Mouse (Mus musculus) ES-E14 (cell line): ENCODE results near the gene Sppl2b.

ENCODE experiments used
- CHD2 ChIP-seq: IDR thresholded peaks from 2 replicates; pipeline ENCODE4 v1.6.1; 2014; ENCODE audit warnings: mild to moderate bottlenecking, low read depth, low read length, inconsistent platforms
- HCFC1 ChIP-seq: IDR thresholded peaks from 2 replicates; pipeline ENCODE4 v1.6.1; 2012; ENCODE audit warnings: low read length, inconsistent platforms, borderline replicate concordance; ENCODE audit not compliant: insufficient read depth
- MAFK ChIP-seq: IDR thresholded peaks from 2 replicates; pipeline ENCODE4 v1.6.1; 2014; ENCODE audit warnings: mild to moderate bottlenecking, low read depth, low read length, inconsistent platforms; ENCODE audit not compliant: insufficient read depth
- ZC3H11A ChIP-seq: IDR thresholded peaks from 2 replicates; pipeline ENCODE4 v1.6.1; 2012; ENCODE audit warnings: low read depth, mild to moderate bottlenecking, inconsistent platforms, low read length, borderline replicate concordance
- ZNF384 ChIP-seq: IDR thresholded peaks from 2 replicates; pipeline ENCODE4 v1.6.1; 2012; ENCODE audit warnings: low read depth, low read length, inconsistent platforms

DNA sequence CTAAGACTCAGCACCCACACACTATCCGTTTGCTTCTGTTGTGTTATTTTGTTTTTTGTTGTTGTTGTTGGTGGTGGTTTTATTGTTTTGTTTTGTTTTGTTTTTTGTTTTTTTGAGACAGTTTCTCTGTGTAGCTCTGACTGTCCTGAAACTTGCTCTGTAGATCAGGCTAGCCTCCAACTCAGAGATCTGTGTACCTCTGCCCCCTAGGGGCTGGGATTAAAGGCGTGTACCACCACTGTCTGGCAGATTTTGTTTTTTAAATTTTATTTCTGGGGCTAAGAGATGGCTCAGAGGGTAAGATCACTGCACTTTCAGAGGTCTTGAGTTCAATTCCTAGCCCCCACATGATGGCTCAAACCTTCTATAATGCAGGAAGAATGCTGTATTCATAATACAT lies 25.8 kb downstream of the Sppl2b start:
- no peak for TF ChIP-seq HCFC1
- no peak for TF ChIP-seq ZNF384
- no peak for TF ChIP-seq MAFK
- TF ChIP-seq ZC3H11A = no peak
- TF ChIP-seq CHD2 = no peak
